Mouse (Mus musculus): ENCODE results near the gene Ankle2.

DNA sequence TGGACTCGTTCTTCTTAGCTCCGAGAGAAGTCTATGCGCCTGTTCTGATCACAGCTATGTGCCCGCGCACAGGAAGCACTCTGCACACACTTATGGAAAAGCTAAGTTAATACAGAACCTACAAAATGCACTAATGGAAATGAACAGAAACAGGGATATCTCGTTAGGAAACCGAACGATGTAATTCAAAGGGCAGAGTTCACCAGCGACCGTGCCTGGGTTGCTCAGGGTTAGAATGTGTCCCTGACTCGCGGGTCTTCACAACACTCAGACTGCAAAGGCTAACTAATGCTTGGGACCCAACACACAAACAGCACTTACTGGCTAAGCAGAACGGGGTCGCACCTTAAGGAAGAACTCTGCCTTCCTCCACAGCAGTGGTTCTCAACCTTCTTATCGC, 54.4 kb downstream of the Ankle2 start:
- TF ChIP-seq CTCF (IDR thresholded peaks at IDR 0.05; ENCODE audit: low read depth) (no peak), EP300 (IDR thresholded peaks at IDR 0.05; ENCODE audit: low read depth) (no peak)

Data from heart, postnatal 0 days (tissue).